9 mouse cellular contexts compared by ENCODE assay signal in the genomic region with DNA sequence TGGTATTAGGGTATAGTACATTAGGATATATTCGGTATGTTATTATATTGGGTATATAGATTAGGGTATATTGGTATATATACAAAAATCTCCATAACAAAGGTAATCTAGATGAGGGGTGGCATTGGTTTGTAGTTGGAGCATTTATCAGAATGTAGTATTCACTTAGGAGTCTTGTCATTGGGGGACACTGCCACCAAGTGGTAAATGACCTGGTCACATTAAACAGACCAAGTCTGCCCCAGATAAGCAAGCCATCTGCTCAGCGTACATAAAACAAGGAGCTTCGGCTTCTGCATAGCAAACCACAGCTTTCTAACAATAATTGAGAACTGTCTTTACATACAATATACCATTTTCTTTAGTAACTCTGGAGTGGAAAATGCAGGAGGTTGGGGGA.
DNase-seq lines count a peak whose midpoint lies in the region; ATAC-seq and TF ChIP-seq lines count a peak whose summit lies in the region.
"Had no signal": no experiment of that assay in that cellular context is flagged by ENCODE, and none has a peak within 500 bp of the region (broad histone marks: within the 10 kb centered on the region; RNA-seq: fewer than 3 reads in every experiment).

No protein-coding gene starts in this region.

- H3K27me3 ChIP-seq in forebrain, embryonic 14.5 days (replicated peaks; ENCODE audit: control insufficient read depth, insufficient read depth, low read length) = no peaks in the 10 kb centered on the region
- no peaks in the 10 kb centered on the region for H3K27me3 ChIP-seq in forebrain, embryonic 11.5 days (ENCODE audit: control insufficient read depth, insufficient read depth, low read length)
- H3K27me3 ChIP-seq in lung, embryonic 14.5 days (ENCODE audit: insufficient read depth, low read length) = no peaks in the 10 kb centered on the region
- H3K27me3 ChIP-seq: midbrain, embryonic 12.5 days had no signal

- peak; percentile 64 for TF ChIP-seq CTCF in lung, embryonic 14.5 days (IDR thresholded peaks at IDR 0.05; ENCODE audit: low read depth)

- H3K4me3 ChIP-seq in forebrain, embryonic 14.5 days (ENCODE audit: low read depth, low read length) = no peak overlapping the region
- no peak overlapping the region for H3K4me3 ChIP-seq in forebrain, embryonic 11.5 days (ENCODE audit: low read depth, low read length)
- H3K4me3 ChIP-seq in lung, embryonic 14.5 days (ENCODE audit: low read depth, low read length) = no peak overlapping the region
- H3K4me3 ChIP-seq: midbrain, embryonic 12.5 days had no signal

- H3K27ac ChIP-seq in forebrain, embryonic 14.5 days (ENCODE audit: low read depth, low read length) = no peak overlapping the region
- H3K27ac ChIP-seq in forebrain, embryonic 11.5 days (ENCODE audit: low read depth, low read length) = no peak overlapping the region
- H3K27ac ChIP-seq in lung, embryonic 14.5 days (ENCODE audit: low read depth) = no peak overlapping the region
- H3K27ac ChIP-seq: midbrain, embryonic 12.5 days had no signal

- H3K36me3 ChIP-seq in forebrain, embryonic 14.5 days (ENCODE audit: control insufficient read depth, insufficient read depth, low read length) = no peaks in the 10 kb centered on the region
- H3K36me3 ChIP-seq in forebrain, embryonic 11.5 days (ENCODE audit: control insufficient read depth, insufficient read depth, low read length) = no peaks in the 10 kb centered on the region
- H3K36me3 ChIP-seq in lung, embryonic 14.5 days (ENCODE audit: insufficient read depth) = no peaks in the 10 kb centered on the region
- H3K36me3 ChIP-seq: midbrain, embryonic 12.5 days had no signal

- intact Hi-C loops in left cerebral cortex, postnatal 14 days (cut with DNase I) = loop anchor here (2.0 to 5.0 kb wide), 2 partner anchors 364 to 434 kb away; no protein-coding TSS in a partner anchor
- intact Hi-C loops in gastrocnemius, postnatal 14 days (cut with DNase I; ENCODE audit: low total_unique reads) = no loop called here

- ATAC-seq in forebrain, embryonic 14.5 days = no peak
- no peak for ATAC-seq in forebrain, embryonic 11.5 days (replicated peaks; ENCODE audit: low FRiP score)
- no peak for ATAC-seq in lung, embryonic 14.5 days (ENCODE audit: insufficient read depth)

- H3K4me2 ChIP-seq in forebrain, embryonic 14.5 days (ENCODE audit: low read length) = no peak overlapping the region
- no peak overlapping the region for H3K4me2 ChIP-seq in forebrain, embryonic 11.5 days (ENCODE audit: low read depth, low read length, severe bottlenecking)
- no peak overlapping the region for H3K4me2 ChIP-seq in lung, embryonic 14.5 days
- H3K4me2 ChIP-seq: midbrain, embryonic 12.5 days had no signal

- DNase-seq in forebrain, embryonic 14.5 days (ENCODE audit: low spot score) = peak; percentile 52
- DNase-seq in forebrain, embryonic 11.5 days (ENCODE audit: low spot score) = no peak
- DNase-seq in lung, embryonic 14.5 days = peak; percentile 81
- no peak for DNase-seq in lung, adult 18-20 months
- DNase-seq in cerebellum, adult 9-10 months = peak; percentile 54
- peak; percentile 23 to 28 for DNase-seq in left cerebral cortex, postnatal 14 days (ENCODE audit: low spot score in 2 of 2)
- no peak for DNase-seq in gastrocnemius, postnatal 14 days
- no peak for DNase-seq in spleen, postnatal 4 days (ENCODE audit: low spot score in 2 of 2)

- H3K9me3 ChIP-seq in forebrain, embryonic 14.5 days (replicated peaks; ENCODE audit: control insufficient read depth, low read length) = no peaks in the 10 kb centered on the region
- no peaks in the 10 kb centered on the region for H3K9me3 ChIP-seq in forebrain, embryonic 11.5 days (ENCODE audit: control insufficient read depth, low read length)
- H3K9me3 ChIP-seq in lung, embryonic 14.5 days (ENCODE audit: low read depth, low read length) = no peaks in the 10 kb centered on the region
- H3K9me3 ChIP-seq: midbrain, embryonic 12.5 days had no signal

- no peak overlapping the region for H3K9ac ChIP-seq in forebrain, embryonic 14.5 days (ENCODE audit: low read length)
- H3K9ac ChIP-seq in forebrain, embryonic 11.5 days (ENCODE audit: low read length) = no peak overlapping the region
- no peak overlapping the region for H3K9ac ChIP-seq in lung, embryonic 14.5 days
- H3K9ac ChIP-seq: midbrain, embryonic 12.5 days had no signal

- 84% methylated on average over 3 of the region's 3 CpGs for WGBS in forebrain, embryonic 14.5 days
- 83% methylated on average over 3 of the region's 3 CpGs for WGBS in forebrain, embryonic 11.5 days
- WGBS in lung, embryonic 14.5 days = 49% methylated on average over 3 of the region's 3 CpGs

- H3K4me1 ChIP-seq in forebrain, embryonic 14.5 days (ENCODE audit: control insufficient read depth, insufficient read depth, low read length) = no peaks in the 10 kb centered on the region
- H3K4me1 ChIP-seq in forebrain, embryonic 11.5 days (replicated peaks; ENCODE audit: control insufficient read depth, insufficient read depth, low read length) = no peaks in the 10 kb centered on the region
- 0 out of 2 replicates have a peak, but pooled peaks cover 4% of the 10 kb centered on the region for H3K4me1 ChIP-seq in lung, embryonic 14.5 days (ENCODE audit: insufficient read depth)
- H3K4me1 ChIP-seq: midbrain, embryonic 12.5 days had no signal

Comparison
In these comparisons a context has a peak if more than half of its experiments do, and no peak if none do; other contexts are left out.
1. DNase-seq: peak in forebrain, embryonic 14.5 days (single experiment), lung, embryonic 14.5 days (single experiment), cerebellum, adult 9-10 months (single experiment) and left cerebral cortex, postnatal 14 days (2 of 2); none in forebrain, embryonic 11.5 days (single experiment), lung, adult 18-20 months (0 of 2), gastrocnemius, postnatal 14 days (single experiment) and spleen, postnatal 4 days (0 of 2).